Mouse (Mus musculus) central nervous system, embryonic 11.5 days (tissue): ENCODE results near the gene Cd80. TPM values are rescaled to one million over a fixed set of nuclear protein-coding genes. Genes with fewer than 3 reads are reported as not detected.

Source experiments
- polyA plus RNA-seq: library from polyadenylated mRNA; depleted of rRNA; stranded (reverse); fragments of >200 nt; gene quantifications from 2 replicates; pipeline ENCODE4 v1.2.3, GENCODE M21; 2012; rRNA removed

Cd80 gene
- 0.24 and 0.35 TPM in 2 replicates for polyA plus RNA-seq

GRCm38 (mm10) chr16:38455511-38456418 lies at the start of gene Cd80:
TSS of gene Cd80 (plus strand) at chr16:38455561.

DNA sequence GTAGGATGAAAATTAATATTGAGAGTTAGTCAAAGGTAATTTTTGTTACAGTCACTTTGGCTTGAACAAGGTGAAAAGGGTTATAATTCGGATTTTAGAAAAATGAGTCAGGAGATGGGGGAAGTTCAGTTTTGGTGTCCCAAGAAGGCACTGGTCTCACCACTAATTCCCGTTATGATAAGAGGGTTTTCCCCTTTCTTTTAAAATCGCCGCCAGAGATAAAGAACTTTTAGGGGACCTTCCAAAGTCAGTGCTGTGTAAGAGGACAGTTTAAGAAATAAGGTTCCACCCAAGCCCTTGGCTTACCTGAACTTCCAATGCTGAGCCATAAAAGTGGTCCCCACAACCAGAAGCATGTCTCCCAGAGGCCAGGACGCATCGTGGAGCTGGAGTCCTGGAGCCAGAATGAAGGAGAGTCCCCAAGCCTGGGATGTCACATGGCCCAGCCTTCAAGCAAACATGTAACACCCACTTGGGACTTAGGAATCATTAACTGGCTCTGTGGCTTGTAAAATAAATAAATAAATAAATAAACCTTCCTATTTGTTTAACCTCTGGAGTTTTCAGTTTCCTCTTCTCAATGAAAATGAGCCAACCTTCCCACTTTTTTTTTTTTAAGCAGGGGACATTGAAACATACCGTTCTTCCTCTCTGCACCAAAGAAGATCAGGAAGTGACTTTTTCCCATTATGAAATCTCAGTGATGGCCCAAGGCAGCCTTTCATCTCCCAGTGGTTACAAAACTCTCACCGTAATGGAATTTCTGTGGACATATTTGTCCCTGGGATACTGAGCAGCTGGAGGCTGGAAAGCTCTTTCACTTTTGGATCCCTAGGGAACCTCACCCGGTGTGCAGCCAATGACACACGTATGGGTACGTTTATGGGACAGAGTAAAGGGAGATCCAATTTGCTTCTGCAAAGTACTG lies 22.6 kb upstream of the Cd80 start, which contains the start of gene Pla1a:
Gene Pla1a, minus strand, starts transcription at position 648 of the 928 bp plus-strand sequence.

GRCm38 (mm10) chr16:38452442-38453202 lies 2.7 kb upstream of the Cd80 start, which contains the start of gene Adprh:
TSS of gene Adprh (minus strand) at chr16:38452703.

DNA sequence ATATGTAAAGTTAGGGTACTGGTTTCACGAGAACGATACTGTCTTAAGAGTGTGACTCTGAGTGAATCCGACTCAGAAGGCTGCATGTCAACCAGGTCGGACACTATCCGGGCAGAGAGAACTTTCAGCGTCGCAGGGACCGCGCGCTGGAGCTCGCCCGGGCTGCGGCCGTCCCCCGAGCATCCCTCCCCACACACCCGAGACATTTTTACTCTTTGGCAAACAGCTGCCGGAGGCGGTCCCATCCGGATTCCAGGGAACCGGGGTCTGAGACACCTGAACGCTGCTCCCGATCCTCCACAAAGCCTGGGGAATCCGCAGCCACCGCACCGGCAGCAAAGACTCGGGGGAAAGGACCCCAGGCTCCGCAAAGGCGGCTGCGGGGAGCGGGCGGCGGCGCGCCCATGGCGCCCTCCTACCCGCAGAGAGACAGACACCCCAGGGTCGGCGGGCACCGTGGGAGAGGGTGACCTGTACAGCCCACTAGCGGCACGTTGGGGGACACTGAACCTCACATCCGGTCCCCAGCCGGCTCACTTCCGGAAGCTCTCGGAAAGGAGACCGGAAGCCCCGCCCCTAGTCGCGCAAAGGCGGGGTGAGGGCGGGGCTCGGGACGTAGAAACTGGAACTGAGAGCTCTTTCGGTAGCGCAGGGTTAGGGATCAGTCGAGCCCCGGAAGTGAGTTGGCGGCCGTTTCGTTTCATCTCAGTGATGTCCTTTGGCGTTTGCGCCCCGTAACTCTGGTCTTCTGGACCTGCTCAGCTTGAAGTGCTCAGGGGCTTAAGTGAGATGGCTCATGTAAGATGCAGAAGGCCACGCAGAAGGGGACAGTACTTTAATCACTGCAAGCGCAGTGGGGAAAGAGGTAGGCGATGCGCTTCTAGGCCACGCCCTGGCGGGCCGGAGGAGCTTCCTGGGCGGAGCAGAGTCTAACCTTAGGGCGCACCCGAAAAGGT lies 67.0 kb downstream of the Cd80 start, which contains the start of gene Timmdc1:
Gene Timmdc1, minus strand, starts transcription at position 535 of the 956 bp plus-strand sequence.

Other genes starting within 250 kb of the Cd80 start
- gene Nr1i2, start 160.7 kb upstream of the Cd80 start, polyA plus RNA-seq, result 0.09 and 0.28 TPM in 2 replicates
- gene Maats1, start 113.4 kb upstream of the Cd80 start, polyA plus RNA-seq, result 0.50 and 0.60 TPM in 2 replicates
- gene Cox17, start 108.6 kb upstream of the Cd80 start, polyA plus RNA-seq, result 119 and 221 TPM in 2 replicates
- not detected in 2 replicates for gene Gm21987, start 108.5 kb upstream of the Cd80 start, polyA plus RNA-seq
- 4.8 and 7.5 TPM in 2 replicates for gene Popdc2, start 93.4 kb upstream of the Cd80 start, polyA plus RNA-seq
- gene Pla1a, start 22.4 kb upstream of the Cd80 start, polyA plus RNA-seq, result 0.26 and 0.34 TPM in 2 replicates
- 63.0 and 70.7 TPM in 2 replicates for gene Adprh, start 2.9 kb upstream of the Cd80 start, polyA plus RNA-seq
- gene Timmdc1, start 67.1 kb downstream of the Cd80 start, polyA plus RNA-seq, result 21.6 and 33.7 TPM in 2 replicates
- 48.6 and 74.0 TPM in 2 replicates for gene Poglut1, start 94.7 kb downstream of the Cd80 start, polyA plus RNA-seq
- 60.4 and 144 TPM in 2 replicates for gene Tmem39a, start 103.1 kb downstream of the Cd80 start, polyA plus RNA-seq